9 mouse cellular contexts compared by ENCODE assay signal in genomic region chr9:50774026-50774462, GRCm38 (mm10). TPM values are rescaled to one million over a fixed set of nuclear protein-coding genes. Genes with fewer than 3 reads are reported as not detected.
A peak's percentile ranks its signal among the peaks of the same experiment; 100 is the strongest.
DNase-seq lines count a peak whose midpoint lies in the region; ATAC-seq and TF ChIP-seq lines count a peak whose summit lies in the region.
"Had no signal": no experiment of that assay in that cellular context is flagged by ENCODE, and none has a peak within 500 bp of the region (broad histone marks: within the 10 kb centered on the region; RNA-seq: fewer than 3 reads in every experiment).

No protein-coding gene starts in this region.

- no peak for TF ChIP-seq CTCF in spleen, adult 2 months (IDR thresholded peaks at IDR 0.05; ENCODE audit: extremely low read depth, insufficient read depth, insufficient read length, insufficient replicate concordance)

- no peak for TF ChIP-seq POLR2A in spleen, adult 2 months (IDR thresholded peaks at IDR 0.05; ENCODE audit: low read depth, low read length)

- no peak for ATAC-seq in erythroblast, adult 5-6 weeks (replicated peaks; ENCODE audit: low FRiP score, poor library complexity, severe bottlenecking)
- ATAC-seq in megakaryocyte, adult 5-6 weeks (ENCODE audit: poor library complexity, severe bottlenecking) = peak; percentile 60

- peak overlapping the region; percentile 61; the same call in 1 of the 2 replicates for H3K27ac ChIP-seq in spleen, adult 2 months (ENCODE audit: insufficient read depth, low read length)

- H3K9me3 ChIP-seq in erythroblast, embryonic 14.5 days (ENCODE audit: control insufficient read depth, low read length) = no peaks in the 10 kb centered on the region

- peak overlapping the region; percentile 2 for H3K4me3 ChIP-seq in erythroblast, embryonic 14.5 days (replicated peaks)
- 0 out of 2 replicates have a peak overlapping the region, but pooled peaks have one; percentile 8 for H3K4me3 ChIP-seq in spleen, adult 2 months (ENCODE audit: extremely low read depth, insufficient read depth, insufficient read length)

- H3K4me1 ChIP-seq in erythroblast, embryonic 14.5 days (ENCODE audit: control insufficient read depth) = peaks cover 56% of the 10 kb centered on the region
- peaks cover 9% of the 10 kb centered on the region for H3K4me1 ChIP-seq in spleen, adult 2 months (ENCODE audit: control insufficient read depth, insufficient read depth, insufficient read length)

- H3K27me3 ChIP-seq in erythroblast, embryonic 14.5 days (ENCODE audit: control insufficient read depth) = no peaks in the 10 kb centered on the region
- no peaks in the 10 kb centered on the region for H3K27me3 ChIP-seq in spleen, adult 2 months (ENCODE audit: control insufficient read depth, insufficient read depth, low read length)

- DNase-seq in spleen, adult 2 months (ENCODE audit: low read depth in 1 of 2, low spot score in 2 of 2) = peak in 1 of 2 experiments; percentile 72
- no peak for DNase-seq in spleen, adult 18-20 months
- no peak for DNase-seq in right cerebral cortex, postnatal 36 days (ENCODE audit: low spot score in 2 of 2)
- DNase-seq in thymus, postnatal 0 days (ENCODE audit: low spot score) = no peak
- no peak for DNase-seq in kidney, postnatal 4 days
- DNase-seq: kidney, adult 9 months had no signal

- H3K36me3 ChIP-seq in erythroblast, embryonic 14.5 days (ENCODE audit: control insufficient read depth) = peaks cover 36% of the 10 kb centered on the region
- peaks cover under 1% of the 10 kb centered on the region; the same call in 1 of the 2 replicates for H3K36me3 ChIP-seq in spleen, adult 2 months (ENCODE audit: control insufficient read depth, insufficient read depth, low read length)

- 20% methylated on average over 4 of the region's 4 CpGs for WGBS in spleen, adult 2 months

RNA-seq across cellular contexts. Expression of gene Alg9, which starts 0.8 kb away (rescaled TPM):
- polyA plus RNA-seq in erythroblast, embryonic 14.5 days (2012) = 0.22 and 0.31 TPM in 2 replicates
- 46.1 and 60.4 TPM in 2 replicates for total RNA-seq in erythroblast, adult 5-6 weeks (2015; ENCODE audit: low replicate concordance)
- 18.0 and 28.7 TPM in 2 replicates for total RNA-seq in erythroblast, adult 5-6 weeks (2017; ENCODE audit: low replicate concordance)
- polyA plus RNA-seq in spleen, adult 2 months (2012; rRNA removed) = 10.4 and 12.3 TPM in 2 replicates
- total RNA-seq in megakaryocyte, adult 5-6 weeks (2015) = 13.1 and 14.3 TPM in 2 replicates
- total RNA-seq in megakaryocyte, adult 5-6 weeks (2017) = 13.4 and 15.1 TPM in 2 replicates
- 17.2 and 19.1 TPM in 2 replicates for polyA plus RNA-seq in thymus, postnatal 0 days (2015; fragmentation: Nextera tagmentation; extraction: Ambion mirVana)

RNA-seq across cellular contexts. Expression of gene 1110032A03Rik, which starts 1.3 kb away (rescaled TPM):
- 0.38 and 0.41 TPM in 2 replicates for polyA plus RNA-seq in erythroblast, embryonic 14.5 days (2012)
- 30.6 and 50.6 TPM in 2 replicates for total RNA-seq in erythroblast, adult 5-6 weeks (2015; ENCODE audit: low replicate concordance)
- total RNA-seq in erythroblast, adult 5-6 weeks (2017; ENCODE audit: low replicate concordance) = 38.8 and 44.6 TPM in 2 replicates
- polyA plus RNA-seq in spleen, adult 2 months (2012; rRNA removed) = 9.2 and 10.5 TPM in 2 replicates
- total RNA-seq in megakaryocyte, adult 5-6 weeks (2015) = 14.7 and 15.1 TPM in 2 replicates
- 10.6 and 14.2 TPM in 2 replicates for total RNA-seq in megakaryocyte, adult 5-6 weeks (2017)
- 33.2 and 39.6 TPM in 2 replicates for polyA plus RNA-seq in thymus, postnatal 0 days (2015; fragmentation: Nextera tagmentation; extraction: Ambion mirVana)

RNA-seq across cellular contexts. Expression of gene Fdxacb1, which starts 6.0 kb away (rescaled TPM):
- polyA plus RNA-seq in erythroblast, embryonic 14.5 days (2012) = 0.13 and 0.22 TPM in 2 replicates
- 2.5 and 5.8 TPM in 2 replicates for total RNA-seq in erythroblast, adult 5-6 weeks (2015; ENCODE audit: low replicate concordance)
- 2.2 and 3.5 TPM in 2 replicates for total RNA-seq in erythroblast, adult 5-6 weeks (2017; ENCODE audit: low replicate concordance)
- 2.6 and 3.2 TPM in 2 replicates for polyA plus RNA-seq in spleen, adult 2 months (2012; rRNA removed)
- total RNA-seq in megakaryocyte, adult 5-6 weeks (2015) = 5.8 and 6.4 TPM in 2 replicates
- total RNA-seq in megakaryocyte, adult 5-6 weeks (2017) = 4.7 and 4.8 TPM in 2 replicates
- 8.4 and 9.1 TPM in 2 replicates for polyA plus RNA-seq in thymus, postnatal 0 days (2015; fragmentation: Nextera tagmentation; extraction: Ambion mirVana)

RNA-seq across cellular contexts. Expression of gene Hspb2, which starts 21.9 kb away (rescaled TPM):
- not detected in 2 replicates for polyA plus RNA-seq in erythroblast, embryonic 14.5 days (2012)
- not detected in 2 replicates for total RNA-seq in erythroblast, adult 5-6 weeks (2015; ENCODE audit: low replicate concordance)
- total RNA-seq in erythroblast, adult 5-6 weeks (2017; ENCODE audit: low replicate concordance) = not detected in 2 replicates
- polyA plus RNA-seq in spleen, adult 2 months (2012; rRNA removed) = 5.4 and 6.0 TPM in 2 replicates
- total RNA-seq in megakaryocyte, adult 5-6 weeks (2015) = not detected in 2 replicates
- total RNA-seq in megakaryocyte, adult 5-6 weeks (2017) = not detected in 2 replicates
- 2.0 and 2.7 TPM in 2 replicates for polyA plus RNA-seq in thymus, postnatal 0 days (2015; fragmentation: Nextera tagmentation; extraction: Ambion mirVana)

RNA-seq across cellular contexts. Expression of gene Cryab, which starts 22.9 kb away (rescaled TPM):
- polyA plus RNA-seq in erythroblast, embryonic 14.5 days (2012) = not detected in 2 replicates
- total RNA-seq in erythroblast, adult 5-6 weeks (2015; ENCODE audit: low replicate concordance) = not detected in 2 replicates
- total RNA-seq in erythroblast, adult 5-6 weeks (2017; ENCODE audit: low replicate concordance) = not detected in 2 replicates
- polyA plus RNA-seq in spleen, adult 2 months (2012; rRNA removed) = 13.5 and 19.8 TPM in 2 replicates
- 1.8 and 3.9 TPM in 2 replicates for total RNA-seq in megakaryocyte, adult 5-6 weeks (2015)
- 0.62 and 3.1 TPM in 2 replicates for total RNA-seq in megakaryocyte, adult 5-6 weeks (2017)
- 17.2 and 17.5 TPM in 2 replicates for polyA plus RNA-seq in thymus, postnatal 0 days (2015; fragmentation: Nextera tagmentation; extraction: Ambion mirVana)
